ENCODE assay signal across 8 mouse cellular contexts in the genomic region with DNA sequence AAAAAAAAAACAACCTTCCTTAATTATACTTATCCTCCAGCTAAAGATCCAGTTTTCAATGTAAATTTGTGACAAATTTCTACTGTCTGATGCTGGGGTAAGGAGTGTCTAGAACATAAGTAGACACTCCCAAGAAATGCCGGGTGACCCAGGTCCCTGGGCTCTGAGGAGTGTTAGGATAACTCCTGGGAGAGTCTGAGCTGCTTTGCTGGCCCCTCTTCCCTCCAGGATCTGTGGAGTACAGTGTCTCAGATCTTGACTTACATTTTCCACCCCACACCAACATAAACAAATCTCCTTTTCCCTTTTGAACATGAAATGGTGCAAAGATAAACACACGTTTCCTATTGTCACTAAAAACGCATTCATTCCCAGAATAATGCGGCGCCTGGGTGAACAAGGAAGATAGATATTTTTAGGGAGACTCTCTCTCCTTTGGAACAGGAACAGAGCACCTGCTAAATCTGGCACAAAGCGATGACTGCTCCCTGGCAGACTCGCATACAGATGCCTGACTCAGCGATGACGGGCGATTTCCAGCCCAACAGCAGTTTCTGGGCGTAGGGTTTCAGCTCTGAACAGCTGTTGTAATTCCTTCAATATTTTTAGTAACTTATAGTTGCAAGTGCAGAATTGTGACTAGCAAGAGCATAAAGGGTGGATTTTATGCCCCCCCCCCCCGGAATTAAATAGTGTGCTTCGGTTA.
DNase-seq lines count a peak whose midpoint lies in the region; ATAC-seq and TF ChIP-seq lines count a peak whose summit lies in the region.

No protein-coding gene starts in this region.

- no peak overlapping the region for H3K9ac ChIP-seq in hindbrain, embryonic 15.5 days
- H3K9ac ChIP-seq in hindbrain, embryonic 12.5 days, result no peak overlapping the region
- no peak overlapping the region for H3K9ac ChIP-seq in intestine, postnatal 0 days (ENCODE audit: low read depth, low read length)

- no peaks in the 10 kb centered on the region for H3K27me3 ChIP-seq in hindbrain, embryonic 15.5 days
- no peaks in the 10 kb centered on the region for H3K27me3 ChIP-seq in hindbrain, embryonic 12.5 days
- H3K27me3 ChIP-seq in intestine, postnatal 0 days (replicated peaks; ENCODE audit: control insufficient read depth, insufficient read depth, low read length), result no peaks in the 10 kb centered on the region

- WGBS in hindbrain, embryonic 15.5 days, result 53% methylated on average over 13 of the region's 13 CpGs
- WGBS in hindbrain, embryonic 12.5 days, result 78% methylated on average over 13 of the region's 13 CpGs
- WGBS in intestine, postnatal 0 days, result 54% methylated on average over 13 of the region's 13 CpGs

- peak; percentile 71; the same call in 1 of the 2 replicates for ATAC-seq in hindbrain, embryonic 15.5 days (ENCODE audit: low FRiP score, low read depth)
- no peak for ATAC-seq in hindbrain, embryonic 12.5 days (ENCODE audit: low FRiP score)
- ATAC-seq in intestine, postnatal 0 days, result no peak

- no peaks in the 10 kb centered on the region for H3K9me3 ChIP-seq in hindbrain, embryonic 15.5 days
- H3K9me3 ChIP-seq in hindbrain, embryonic 12.5 days (replicated peaks), result no peaks in the 10 kb centered on the region
- no peaks in the 10 kb centered on the region for H3K9me3 ChIP-seq in intestine, postnatal 0 days (ENCODE audit: control insufficient read depth)

- 0 out of 2 replicates have a peak overlapping the region, but pooled peaks have one; percentile 4 for H3K4me2 ChIP-seq in hindbrain, embryonic 15.5 days
- H3K4me2 ChIP-seq in hindbrain, embryonic 12.5 days (replicated peaks), result no peak overlapping the region
- H3K4me2 ChIP-seq in intestine, postnatal 0 days (replicated peaks; ENCODE audit: low read depth), result no peak overlapping the region

- intact Hi-C loops in gastrocnemius, adult 2 months (cut with DNase I), result no loop called here

- peak overlapping the region; percentile 65 for H3K27ac ChIP-seq in hindbrain, embryonic 15.5 days (replicated peaks)
- H3K27ac ChIP-seq in hindbrain, embryonic 12.5 days, result no peak overlapping the region
- H3K27ac ChIP-seq in gastrocnemius, adult 2 months, result peak overlapping the region; percentile 77
- H3K27ac ChIP-seq in intestine, postnatal 0 days (ENCODE audit: low read depth, low read length), result no peak overlapping the region

- no peak overlapping the region for H3K4me3 ChIP-seq in hindbrain, embryonic 15.5 days
- no peak overlapping the region for H3K4me3 ChIP-seq in hindbrain, embryonic 12.5 days
- peak overlapping the region; percentile 45 for H3K4me3 ChIP-seq in gastrocnemius, adult 2 months
- no peak overlapping the region for H3K4me3 ChIP-seq in intestine, postnatal 0 days (ENCODE audit: low read depth, low read length)

- H3K4me1 ChIP-seq in hindbrain, embryonic 15.5 days (replicated peaks), result peaks cover 10% of the 10 kb centered on the region; the same call in 1 of the 2 replicates
- H3K4me1 ChIP-seq in hindbrain, embryonic 12.5 days, result 0 out of 2 replicates have a peak, but pooled peaks cover 2% of the 10 kb centered on the region
- no peaks in the 10 kb centered on the region for H3K4me1 ChIP-seq in intestine, postnatal 0 days (replicated peaks; ENCODE audit: control insufficient read depth, insufficient read depth, low read length)

- H3K36me3 ChIP-seq in hindbrain, embryonic 15.5 days, result no peaks in the 10 kb centered on the region
- no peaks in the 10 kb centered on the region for H3K36me3 ChIP-seq in hindbrain, embryonic 12.5 days
- H3K36me3 ChIP-seq in intestine, postnatal 0 days (ENCODE audit: control insufficient read depth, insufficient read depth), result no peaks in the 10 kb centered on the region

- no peak for TF ChIP-seq CTCF in gastrocnemius, adult 2 months (IDR thresholded peaks at IDR 0.05)
- TF ChIP-seq CTCF in intestine, postnatal 0 days (IDR thresholded peaks at IDR 0.05; ENCODE audit: low read depth), result no peak

- peak; percentile 13 to 25 for DNase-seq in cerebellum, adult 18-20 months
- DNase-seq in gastrocnemius, adult 2 months, result peak; percentile 88
- DNase-seq in layer of hippocampus, adult 11-12 months (ENCODE audit: low spot score), result peak; percentile 62
- DNase-seq in lung, postnatal 36 days, result peak; percentile 12
- no peak for DNase-seq in testis, postnatal 10 days (ENCODE audit: low spot score)

Comparison
In these comparisons a context has a peak if more than half of its experiments do, and no peak if none do; other contexts are left out.
1. H3K27ac ChIP-seq: peak in hindbrain, embryonic 15.5 days (single experiment) and gastrocnemius, adult 2 months (single experiment); none in hindbrain, embryonic 12.5 days (single experiment) and intestine, postnatal 0 days (single experiment).